Mouse (Mus musculus): Measurements from ENCODE around the gene Prss36.

- TF ChIP-seq ZNF384 (IDR thresholded peaks at IDR 0.05; ENCODE audit: low read depth, low read length), result no peak
- no peak for TF ChIP-seq EP300 (IDR thresholded peaks at IDR 0.05; ENCODE audit: low read length)
- no peak for TF ChIP-seq POLR2AphosphoS2 (IDR thresholded peaks at IDR 0.05; ENCODE audit: low read depth, low read length)
- TF ChIP-seq CTCF (conservative IDR thresholded peaks at IDR 0.05 in 1 of 2, IDR thresholded peaks at IDR 0.05 in 1 of 2; ENCODE audit: low read depth in 2 of 2, low read length in 2 of 2), result no peak
- TF ChIP-seq POLR2A (IDR thresholded peaks at IDR 0.05; ENCODE audit: low read depth, low read length), result no peak
- no peak for TF ChIP-seq BHLHE40 (IDR thresholded peaks at IDR 0.05; ENCODE audit: low read depth, low read length)
- TF ChIP-seq MAX (IDR thresholded peaks at IDR 0.05; ENCODE audit: low read length), result no peak
- TF ChIP-seq E2F4 (IDR thresholded peaks at IDR 0.05; ENCODE audit: insufficient replicate concordance, low read depth, low read length), result no peak
These were observed 51.1 kb downstream of the Prss36 start, which contains the start of the genes Gm21974 and Vkorc1 for GRCm38 (mm10) chr7:127895442-127895841.
